Mouse (Mus musculus) layer of hippocampus, postnatal 36 days (tissue): ENCODE measurements around the gene Hyal6. TPM values are rescaled to one million over a fixed set of nuclear protein-coding genes. Genes with fewer than 3 reads are reported as not detected.

ENCODE experiments used
- DNase-seq, 2 experiments: peaks; one replicate each; pipeline ENCODE4 v3.0.0; 2022
- total RNA-seq, 2 experiments: library from RNA; stranded (reverse); gene quantifications; 2 replicates each; pipeline ENCODE4 v1.2.3; 2021

Gene Hyal6
- not detected for total RNA-seq

- DNase-seq: no peak
Observed at GRCm38 (mm10) chr6:24732945-24733344, at the start of gene Hyal6. TSS of gene Hyal6 (plus strand) at chr6:24733245.

GRCm38 (mm10) chr6:24687871-24688270 lies 45.2 kb upstream of the Hyal6 start:
- DNase-seq: peak in 1 of 2 experiments; percentile 16

- DNase-seq: no peak
Observed at GRCm38 (mm10) chr6:24694455-24695410, 38.3 kb upstream of the Hyal6 start.

DNA sequence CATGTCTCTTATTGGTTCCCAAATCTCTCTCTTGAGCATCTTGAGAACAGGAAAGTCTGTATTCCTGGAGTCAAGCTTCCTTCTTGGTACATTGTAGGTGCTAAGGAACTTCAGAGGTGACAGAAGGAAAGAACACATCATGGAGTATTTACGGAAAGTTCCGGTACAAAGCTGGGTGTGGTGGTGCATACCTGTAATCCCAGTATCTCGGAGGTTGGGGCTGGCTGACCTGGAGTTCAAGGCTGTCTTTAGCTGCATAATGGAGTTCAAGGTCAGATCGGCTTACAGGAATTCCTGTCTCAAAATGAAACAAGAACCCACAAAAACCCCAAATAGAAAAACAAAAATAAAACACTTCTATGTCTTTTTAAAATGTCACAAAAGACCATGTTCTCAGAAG lies 36.9 kb upstream of the Hyal6 start:
- DNase-seq: no peak

DNA sequence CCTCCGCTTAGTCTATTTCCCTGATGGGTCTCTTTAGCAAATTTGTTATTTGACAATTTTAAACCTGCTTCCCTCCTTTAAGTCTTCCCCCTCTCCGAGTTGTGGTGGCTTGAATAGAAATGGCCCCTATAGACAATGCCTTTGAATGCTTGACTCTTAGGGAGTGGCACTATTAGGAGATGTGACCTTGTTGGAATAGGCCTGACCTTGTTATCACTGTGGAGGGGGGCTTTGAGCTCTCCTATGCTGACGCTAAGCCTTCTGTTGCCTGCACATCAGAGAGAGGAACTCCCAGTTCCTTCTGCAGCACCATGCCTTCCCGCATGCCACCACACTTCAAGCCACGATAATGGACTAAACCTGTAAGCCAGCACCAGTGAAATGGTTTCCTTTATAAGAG lies 35.8 kb upstream of the Hyal6 start:
- no peak for DNase-seq

- DNase-seq: no peak
Observed at GRCm38 (mm10) chr6:24707090-24707489, 26.0 kb upstream of the Hyal6 start.

GRCm38 (mm10) chr6:24707499-24707898 lies 25.5 kb upstream of the Hyal6 start:
- DNase-seq: no peak

DNA sequence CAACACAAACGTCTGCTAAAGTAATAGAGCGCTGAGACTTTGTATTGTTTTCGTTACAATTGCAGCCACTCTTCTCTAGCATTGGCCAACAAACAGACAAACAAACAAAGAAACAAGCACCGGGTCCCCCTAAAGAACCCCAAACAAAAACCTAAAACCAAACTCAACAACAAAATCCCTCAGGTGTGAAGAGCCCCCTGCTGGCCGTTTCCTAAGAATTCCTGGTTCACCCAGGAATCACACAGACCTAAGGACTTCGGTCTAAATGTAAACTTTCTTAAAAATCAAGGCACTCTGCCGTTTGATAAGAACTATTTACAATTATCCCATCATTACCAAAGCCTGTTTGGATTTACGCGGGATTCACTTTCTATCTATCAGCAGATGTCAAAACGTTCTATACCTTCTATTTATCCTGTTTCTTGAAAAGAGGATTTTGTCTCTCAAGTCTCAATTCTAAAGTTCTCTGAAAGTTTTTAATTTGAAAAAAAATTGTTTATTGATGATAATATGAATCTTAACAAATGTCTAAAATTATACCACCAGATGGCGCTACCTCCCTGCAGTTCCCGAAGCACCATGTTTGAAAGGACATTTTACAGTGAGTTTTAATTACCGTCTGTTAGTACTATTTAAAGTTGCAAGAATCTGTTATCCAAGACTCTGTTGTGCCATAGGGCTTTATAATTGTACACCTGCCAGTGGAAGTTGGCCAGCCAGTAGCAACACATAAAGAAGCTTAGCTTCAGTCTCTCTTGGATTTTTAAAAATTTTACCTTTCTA lies 11.5 kb upstream of the Hyal6 start:
- peak in 1 of 2 experiments; percentile 4 for DNase-seq

- DNase-seq: no peak
Observed at GRCm38 (mm10) chr6:24728130-24728529, 4.9 kb upstream of the Hyal6 start.

- DNase-seq: no peak
Observed at GRCm38 (mm10) chr6:24734565-24734964, 1.5 kb downstream of the Hyal6 start.

GRCm38 (mm10) chr6:24748029-24748428 lies 15.0 kb downstream of the Hyal6 start, which contains the start of gene Hyal4:
TSS of gene Hyal4 (plus strand) at chr6:24748329.
- DNase-seq: no peak

DNA sequence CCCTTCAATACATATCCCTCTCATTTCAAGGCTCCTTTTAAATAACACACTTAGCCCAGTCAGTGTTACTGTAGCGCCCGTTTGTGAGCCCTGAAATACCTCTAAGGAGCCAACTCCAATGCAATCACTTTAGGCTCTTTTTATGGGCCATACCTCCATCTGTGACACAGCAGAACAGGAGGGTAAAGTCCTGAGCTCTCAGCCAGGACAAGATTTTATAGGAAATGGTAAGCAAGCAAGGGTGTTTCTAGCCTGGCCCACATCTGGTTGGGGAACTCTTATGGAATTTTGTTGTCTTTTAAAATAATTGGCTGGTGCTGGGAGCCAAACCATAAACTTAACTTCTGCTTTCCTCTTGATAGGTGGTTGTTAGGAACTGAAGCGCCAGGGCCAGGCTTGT lies 26.2 kb downstream of the Hyal6 start:
- DNase-seq: no peak

- DNase-seq: no peak
Observed at GRCm38 (mm10) chr6:24766261-24766660, 33.2 kb downstream of the Hyal6 start.

DNA sequence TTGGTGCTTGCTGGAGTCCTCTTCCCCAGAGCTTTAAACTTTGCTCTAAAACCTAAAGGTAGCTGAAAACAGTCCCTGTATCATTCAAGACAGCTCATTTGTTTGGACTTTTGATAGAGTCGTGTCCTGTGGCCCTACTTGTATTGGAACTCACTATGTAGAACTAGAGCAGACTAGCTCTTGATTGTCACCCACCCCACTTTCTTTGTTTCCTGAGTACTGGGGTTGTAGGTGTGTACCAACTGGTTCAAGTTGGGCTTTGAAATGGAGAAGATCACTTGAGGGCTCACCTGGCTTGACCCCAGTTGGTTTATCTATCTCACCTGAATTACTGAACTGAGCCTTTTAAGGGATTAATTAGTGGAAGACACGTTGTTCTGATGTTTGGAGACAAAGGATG lies 46.1 kb downstream of the Hyal6 start:
- no peak for DNase-seq

DNA sequence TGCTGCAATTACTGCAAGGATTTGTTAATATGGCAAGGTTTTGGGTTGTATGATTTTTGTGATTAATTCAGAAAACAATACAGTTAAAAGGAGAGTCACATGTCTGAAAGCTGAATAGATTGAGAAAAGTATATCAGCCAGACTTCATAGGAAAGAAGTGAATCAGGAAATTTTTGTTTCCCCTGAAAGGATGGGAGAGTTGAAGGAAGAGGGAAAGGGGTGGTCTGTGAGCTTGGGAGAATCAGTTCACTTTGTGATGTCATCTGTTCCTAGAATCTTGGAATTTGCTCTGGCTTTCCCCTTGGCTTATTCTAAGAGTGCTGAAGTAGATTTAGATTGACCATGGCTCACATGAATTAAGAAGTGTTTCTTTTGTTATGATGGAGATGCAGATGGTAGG lies 57.8 kb downstream of the Hyal6 start, which contains the start of gene Spam1:
Spam1 (plus strand) TSS at position 301 of the 400 bp plus-strand sequence.
- DNase-seq: no peak

Other genes starting within 250 kb of the Hyal6 start
- 1 to 10 TPM; 2.2 to 2.5 TPM for gene Iqub, start 218.2 kb upstream of the Hyal6 start, total RNA-seq
- gene Ndufa5, start 205.2 kb upstream of the Hyal6 start, total RNA-seq: 100 to 1,000 TPM; 293 to 303 TPM
- gene Asb15, start 205.1 kb upstream of the Hyal6 start, total RNA-seq: not detected
- gene Lmod2, start 135.5 kb upstream of the Hyal6 start, total RNA-seq: not detected
- 100 to 1,000 TPM; 147 to 150 TPM for gene Wasl, start 68.2 kb upstream of the Hyal6 start, total RNA-seq
- not detected for gene Hyal4, start 15.1 kb downstream of the Hyal6 start, total RNA-seq
- not detected for gene Spam1, start 57.9 kb downstream of the Hyal6 start, total RNA-seq
- not detected for gene Hyal5, start 124.8 kb downstream of the Hyal6 start, total RNA-seq
- gene Tmem229a, start 223.1 kb downstream of the Hyal6 start, total RNA-seq: 10 to 100 TPM; 48.7 to 49.6 TPM